Mouse (Mus musculus): ENCODE data around the gene Crtc3. TPM values are rescaled to one million over a fixed set of nuclear protein-coding genes. Genes with fewer than 3 reads are reported as not detected.

The Crtc3 gene
- total RNA-seq, 1 experiment = 2.4 TPM

GRCm38 (mm10) chr7:80583981-80584380 is 104.7 kb downstream of the Crtc3 start:
- Histone ChIP-seq H3K4me3 (ENCODE audit: insufficient read depth in 1 of 2, low read depth in 1 of 2, low read length in 2 of 2, poor library complexity in 1 of 2, severe bottlenecking in 1 of 2) (no peak overlapping the region), H3K27ac (ENCODE audit: insufficient read depth, low read depth, low read length, poor library complexity, severe bottlenecking) (no peak overlapping the region), H3K9me3 (ENCODE audit: control insufficient read depth, insufficient read depth, low read depth, low read length) (no peaks in the 10 kb centered on the region), H3K36me3 (ENCODE audit: control insufficient read depth, insufficient read depth, low read length, poor library complexity, severe bottlenecking) (no peaks in the 10 kb centered on the region), H3K4me1 (ENCODE audit: control insufficient read depth in 2 of 2, insufficient read depth in 2 of 2, low read length in 2 of 2, poor library complexity in 1 of 2) (peaks cover 3 to 20% of the 10 kb centered on the region in 2 experiments; a peak in 3 of 4 replicates), H3K9ac (ENCODE audit: insufficient read depth, low read depth, low read length, poor library complexity, severe bottlenecking) (no peak overlapping the region)
- in situ Hi-C loops (cut with MboI; ENCODE audit: low sequenced_read_pairs in 2 of 2, unreplicated experiment in 2 of 2) = loop anchor here (10.0 to 25.0 kb wide), 2 partner anchors 197 to 199 kb away; partner anchors contain the start of gene Fes (in 2 of the 2)
- DNase-seq (ENCODE audit: low read depth, low spot score) = no peak
- no peak for TF ChIP-seq HCFC1 (IDR thresholded peaks at IDR 0.05; ENCODE audit: borderline replicate concordance, insufficient read depth, low read length)
- no peak for TF ChIP-seq CHD2 (IDR thresholded peaks at IDR 0.05; ENCODE audit: low read depth, low read length)
- no peak for TF ChIP-seq ZNF384 (IDR thresholded peaks at IDR 0.05; ENCODE audit: low read depth, low read length)
- peak; percentile 70 for TF ChIP-seq ZC3H11A (IDR thresholded peaks at IDR 0.05; ENCODE audit: borderline replicate concordance, low read depth, low read length)
- TF ChIP-seq MAFK (IDR thresholded peaks at IDR 0.05; ENCODE audit: insufficient read depth, low read depth, low read length) = no peak

- peaks cover 3 to 20% of the 10 kb centered on the region in 2 experiments; a peak in 3 of 4 replicates for H3K4me1 ChIP-seq (ENCODE audit: control insufficient read depth in 2 of 2, insufficient read depth in 2 of 2, low read length in 2 of 2, poor library complexity in 1 of 2)
- TF ChIP-seq ZNF384 (IDR thresholded peaks at IDR 0.05; ENCODE audit: low read depth, low read length) = no peak
- TF ChIP-seq ZC3H11A (IDR thresholded peaks at IDR 0.05; ENCODE audit: borderline replicate concordance, low read depth, low read length) = no peak
- no peak for TF ChIP-seq MAFK (IDR thresholded peaks at IDR 0.05; ENCODE audit: insufficient read depth, low read depth, low read length)
- TF ChIP-seq CHD2 (IDR thresholded peaks at IDR 0.05; ENCODE audit: low read depth, low read length) = no peak
- TF ChIP-seq HCFC1 (IDR thresholded peaks at IDR 0.05; ENCODE audit: borderline replicate concordance, insufficient read depth, low read length) = no peak
- no peak overlapping the region for H3K27ac ChIP-seq (ENCODE audit: insufficient read depth, low read depth, low read length, poor library complexity, severe bottlenecking)
- no peaks in the 10 kb centered on the region for H3K36me3 ChIP-seq (ENCODE audit: control insufficient read depth, insufficient read depth, low read length, poor library complexity, severe bottlenecking)
- in situ Hi-C loops (cut with MboI; ENCODE audit: low sequenced_read_pairs in 2 of 2, unreplicated experiment in 2 of 2) = loop anchor here (10.0 to 25.0 kb wide), 2 partner anchors 196 to 198 kb away; partner anchors contain the start of gene Fes (in 2 of the 2)
- no peaks in the 10 kb centered on the region for H3K9me3 ChIP-seq (ENCODE audit: control insufficient read depth, insufficient read depth, low read depth, low read length)
- DNase-seq (ENCODE audit: low read depth, low spot score) = no peak
- peak overlapping the region in 1 of 2 experiments; percentile 37; a peak in 1 of 4 replicates for H3K4me3 ChIP-seq (ENCODE audit: insufficient read depth in 1 of 2, low read depth in 1 of 2, low read length in 2 of 2, poor library complexity in 1 of 2, severe bottlenecking in 1 of 2)
- no peak overlapping the region for H3K9ac ChIP-seq (ENCODE audit: insufficient read depth, low read depth, low read length, poor library complexity, severe bottlenecking)
These were observed 105.7 kb downstream of the Crtc3 start for GRCm38 (mm10) chr7:80582821-80583451.

- DNase-seq (ENCODE audit: low read depth, low spot score) = no peak
- Histone ChIP-seq H3K4me1 (ENCODE audit: control insufficient read depth in 2 of 2, insufficient read depth in 2 of 2, low read length in 2 of 2, poor library complexity in 1 of 2) (peaks cover 8 to 22% of the 10 kb centered on the region in 2 experiments; a peak in 2 of 4 replicates), H3K27ac (ENCODE audit: insufficient read depth, low read depth, low read length, poor library complexity, severe bottlenecking) (no peak overlapping the region; the same call in 1 of the 2 replicates), H3K9ac (ENCODE audit: insufficient read depth, low read depth, low read length, poor library complexity, severe bottlenecking) (no peak overlapping the region), H3K36me3 (ENCODE audit: control insufficient read depth, insufficient read depth, low read length, poor library complexity, severe bottlenecking) (no peaks in the 10 kb centered on the region), H3K9me3 (ENCODE audit: control insufficient read depth, insufficient read depth, low read depth, low read length) (no peaks in the 10 kb centered on the region), H3K4me3 (ENCODE audit: insufficient read depth in 1 of 2, low read depth in 1 of 2, low read length in 2 of 2, poor library complexity in 1 of 2, severe bottlenecking in 1 of 2) (no peak overlapping the region)
- in situ Hi-C loops (cut with MboI; ENCODE audit: low sequenced_read_pairs in 2 of 2, unreplicated experiment in 2 of 2) = loop anchor here (10.0 to 25.0 kb wide), 2 partner anchors 193 to 196 kb away; partner anchors contain the start of gene Fes (in 2 of the 2)
- TF ChIP-seq MAFK (IDR thresholded peaks at IDR 0.05; ENCODE audit: insufficient read depth, low read depth, low read length) (no peak), ZNF384 (IDR thresholded peaks at IDR 0.05; ENCODE audit: low read depth, low read length) (no peak)
These were observed 108.3 kb downstream of the Crtc3 start for GRCm38 (mm10) chr7:80580368-80580767.

- no peak overlapping the region for H3K27ac ChIP-seq (ENCODE audit: insufficient read depth, low read depth, low read length, poor library complexity, severe bottlenecking)
- H3K36me3 ChIP-seq (ENCODE audit: control insufficient read depth, insufficient read depth, low read length, poor library complexity, severe bottlenecking) = no peaks in the 10 kb centered on the region
- no peak overlapping the region for H3K9ac ChIP-seq (ENCODE audit: insufficient read depth, low read depth, low read length, poor library complexity, severe bottlenecking)
- no peak for DNase-seq (ENCODE audit: low read depth, low spot score)
- in situ Hi-C loops (cut with MboI; ENCODE audit: low sequenced_read_pairs in 2 of 2, unreplicated experiment in 2 of 2) = loop anchor here in 1 of 2 experiments (25.0 kb wide), 1 partner anchor 190 kb away; the partner anchor contains the start of gene Fes
- TF ChIP-seq CHD2 (IDR thresholded peaks at IDR 0.05; ENCODE audit: low read depth, low read length) = no peak
- H3K4me1 ChIP-seq (ENCODE audit: control insufficient read depth in 2 of 2, insufficient read depth in 2 of 2, low read length in 2 of 2, poor library complexity in 1 of 2) = peaks cover 5 to 15% of the 10 kb centered on the region in 2 experiments; a peak in 2 of 4 replicates
- no peak overlapping the region for H3K4me3 ChIP-seq (ENCODE audit: insufficient read depth in 1 of 2, low read depth in 1 of 2, low read length in 2 of 2, poor library complexity in 1 of 2, severe bottlenecking in 1 of 2)
- no peaks in the 10 kb centered on the region for H3K9me3 ChIP-seq (ENCODE audit: control insufficient read depth, insufficient read depth, low read depth, low read length)
These were observed 111.2 kb downstream of the Crtc3 start for GRCm38 (mm10) chr7:80577417-80577980.

All from ES-E14 (cell line).